ENCODE assay signal across 9 mouse cellular contexts in the genomic region with DNA sequence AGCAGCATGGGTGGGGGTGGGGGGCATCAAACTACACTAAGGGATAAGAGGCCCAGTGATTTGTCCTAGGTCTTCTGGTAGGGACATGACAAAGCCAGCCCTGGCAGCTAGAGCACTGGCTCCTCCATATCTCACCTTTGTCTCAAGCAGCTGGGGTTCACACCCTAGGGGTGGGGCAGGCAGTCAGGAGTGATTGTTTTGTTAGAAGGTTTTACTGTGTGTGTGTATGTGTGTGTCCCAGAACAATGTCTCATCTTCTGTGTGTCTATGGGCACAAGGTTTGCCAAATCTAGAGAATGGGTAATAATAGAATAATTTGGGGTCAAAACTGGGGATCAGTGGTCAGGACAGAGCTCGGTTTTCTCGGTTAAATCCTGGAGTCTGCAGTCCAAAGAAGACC. TPM values are rescaled to one million over a fixed set of nuclear protein-coding genes. Genes with fewer than 3 reads are reported as not detected.
DNase-seq lines count a peak whose midpoint lies in the region; ATAC-seq and TF ChIP-seq lines count a peak whose summit lies in the region.
"Had no signal": no experiment of that assay in that cellular context is flagged by ENCODE, and none has a peak within 500 bp of the region (broad histone marks: within the 10 kb centered on the region; RNA-seq: fewer than 3 reads in every experiment).

No protein-coding gene starts in this region.

- no peak for TF ChIP-seq EP300 in liver, embryonic 14.5 days (IDR thresholded peaks at IDR 0.05; ENCODE audit: low read depth)

- H3K9ac ChIP-seq in forebrain, embryonic 16.5 days (replicated peaks; ENCODE audit: low read depth, low read length): peak overlapping the region; percentile 68
- H3K9ac ChIP-seq in liver, embryonic 14.5 days (replicated peaks): no peak overlapping the region

- peaks cover 50% of the 10 kb centered on the region for H3K4me1 ChIP-seq in E14TG2a.4 (replicated peaks; ENCODE audit: low read depth, low read length)
- H3K4me1 ChIP-seq in forebrain, embryonic 16.5 days (replicated peaks; ENCODE audit: control insufficient read depth, insufficient read depth, low read length): peaks cover 11% of the 10 kb centered on the region
- H3K4me1 ChIP-seq in liver, embryonic 14.5 days (replicated peaks; ENCODE audit: control insufficient read depth in 2 of 2, insufficient read depth in 2 of 2, low read length in 1 of 2): no peaks in the 10 kb centered on the region

- TF ChIP-seq CTCF in gastrocnemius, adult 2 months (IDR thresholded peaks at IDR 0.05): no peak
- TF ChIP-seq CTCF in E14TG2a.4 (conservative IDR thresholded peaks at IDR 0.05; ENCODE audit: low read length): no peak
- no peak for TF ChIP-seq CTCF in liver, embryonic 14.5 days (IDR thresholded peaks at IDR 0.05; ENCODE audit: low read depth)

- H3K4me3 ChIP-seq in gastrocnemius, adult 2 months: peak overlapping the region; percentile 73
- H3K4me3 ChIP-seq in E14TG2a.4 (replicated peaks; ENCODE audit: low read length): peak overlapping the region; percentile 86
- peak overlapping the region; percentile 60 for H3K4me3 ChIP-seq in forebrain, embryonic 16.5 days (replicated peaks; ENCODE audit: low read length)
- no peak overlapping the region for H3K4me3 ChIP-seq in liver, embryonic 14.5 days (ENCODE audit: insufficient read depth in 1 of 2, low read depth in 2 of 2, low read length in 2 of 2)

- H3K27ac ChIP-seq in gastrocnemius, adult 2 months: no peak overlapping the region
- H3K27ac ChIP-seq in forebrain, embryonic 16.5 days (ENCODE audit: low read length): no peak overlapping the region
- no peak overlapping the region for H3K27ac ChIP-seq in liver, embryonic 14.5 days

- H3K36me3 ChIP-seq in E14TG2a.4 (ENCODE audit: insufficient read depth, low read length): peaks cover 17% of the 10 kb centered on the region; the same call in 1 of the 2 replicates
- H3K36me3 ChIP-seq in forebrain, embryonic 16.5 days (ENCODE audit: control insufficient read depth, insufficient read depth): no peaks in the 10 kb centered on the region
- H3K36me3 ChIP-seq in liver, embryonic 14.5 days (replicated peaks; ENCODE audit: control insufficient read depth, insufficient read depth, low read depth): no peaks in the 10 kb centered on the region

- H3K27me3 ChIP-seq in E14TG2a.4 (ENCODE audit: insufficient read depth, low read length): peaks cover 42% of the 10 kb centered on the region
- H3K27me3 ChIP-seq in forebrain, embryonic 16.5 days (replicated peaks; ENCODE audit: control insufficient read depth, insufficient read depth, low read length): no peaks in the 10 kb centered on the region; the same call in 1 of the 2 replicates
- H3K27me3 ChIP-seq in liver, embryonic 14.5 days (ENCODE audit: control insufficient read depth, insufficient read depth, low read length): peaks cover 29% of the 10 kb centered on the region

- peak overlapping the region; percentile 78 for H3K4me2 ChIP-seq in forebrain, embryonic 16.5 days (ENCODE audit: low read length)
- peak overlapping the region; percentile 49 for H3K4me2 ChIP-seq in liver, embryonic 14.5 days (ENCODE audit: low read depth)

- intact Hi-C loops in gastrocnemius, adult 2 months (cut with DNase I): no loop called here
- intact Hi-C loops in gastrocnemius, postnatal 14 days (cut with DNase I; ENCODE audit: low total_unique reads): no loop called here

- DNase-seq in gastrocnemius, adult 2 months: no peak
- no peak for DNase-seq in gastrocnemius, postnatal 14 days
- no peak for DNase-seq in liver, embryonic 14.5 days (ENCODE audit: low read depth in 3 of 3, low spot score in 3 of 3)
- DNase-seq in gastrocnemius, adult 18-20 months (ENCODE audit: low spot score): no peak
- DNase-seq in layer of hippocampus, postnatal 36 days: no peak

- WGBS in forebrain, embryonic 16.5 days: 0% methylated on average over 2 of the region's 2 CpGs
- WGBS in liver, embryonic 14.5 days (ENCODE audit: insufficient replicate concordance): 0% methylated on average over 2 of the region's 2 CpGs

- H3K9me3 ChIP-seq in E14TG2a.4 (ENCODE audit: low read length): no peaks in the 10 kb centered on the region
- H3K9me3 ChIP-seq in forebrain, embryonic 16.5 days (ENCODE audit: control insufficient read depth, low read length): no peaks in the 10 kb centered on the region
- H3K9me3 ChIP-seq in liver, embryonic 14.5 days (ENCODE audit: control insufficient read depth, low read length): no peaks in the 10 kb centered on the region

- 0 out of 2 replicates have a peak, but pooled peaks have one; percentile 4 for ATAC-seq in forebrain, embryonic 16.5 days
- no peak for ATAC-seq in liver, embryonic 14.5 days (ENCODE audit: insufficient read depth)
- ATAC-seq in CD4-positive, CD25-positive, alpha-beta regulatory T cell, adult 4 months: no peak

RNA-seq across cellular contexts. Expression of a gene that starts 0.4 kb away (rescaled TPM):
- not detected for total RNA-seq in gastrocnemius, adult 2 months (2021)
- total RNA-seq in gastrocnemius, postnatal 14 days (2021): not detected
- polyA plus RNA-seq in forebrain, embryonic 16.5 days (2015; fragmentation: Nextera tagmentation; extraction: Ambion mirVana): 24.5 and 41.2 TPM in 2 replicates
- 0.23 TPM in 1 of 2 replicates, not detected in the other for polyA plus RNA-seq in liver, embryonic 14.5 days (2012; rRNA removed)
- polyA plus RNA-seq in liver, embryonic 14.5 days (2014; fragmentation: Nextera tagmentation; extraction: Ambion mirVana): not detected in 2 replicates
- not detected for polyA plus RNA-seq in CD4-positive, CD25-positive, alpha-beta regulatory T cell, adult 4 months (2017; shearing (Covaris generic))
- not detected for total RNA-seq in gastrocnemius, adult 18-20 months (2021)
- total RNA-seq in layer of hippocampus, postnatal 36 days (2021): 10 to 100 TPM; 24.5 to 26.0 TPM

RNA-seq across cellular contexts. Expression of a gene that starts 4.3 kb away (rescaled TPM):
- total RNA-seq in gastrocnemius, adult 2 months (2021): not detected
- not detected for total RNA-seq in gastrocnemius, postnatal 14 days (2021)
- 1.4 and 2.2 TPM in 2 replicates for polyA plus RNA-seq in forebrain, embryonic 16.5 days (2015; fragmentation: Nextera tagmentation; extraction: Ambion mirVana)
- 0.03 and 0.04 TPM in 2 replicates for polyA plus RNA-seq in liver, embryonic 14.5 days (2012; rRNA removed)
- polyA plus RNA-seq in liver, embryonic 14.5 days (2014; fragmentation: Nextera tagmentation; extraction: Ambion mirVana): not detected in 2 replicates
- not detected for polyA plus RNA-seq in CD4-positive, CD25-positive, alpha-beta regulatory T cell, adult 4 months (2017; shearing (Covaris generic))
- not detected for total RNA-seq in gastrocnemius, adult 18-20 months (2021)
- total RNA-seq in layer of hippocampus, postnatal 36 days (2021): not detected
- total RNA-seq: adrenal gland, adult 18-20 months had no signal

RNA-seq across cellular contexts. Expression of a gene that starts 7.7 kb away (rescaled TPM):
- under 1 TPM; 0.38 to 0.86 TPM for total RNA-seq in gastrocnemius, adult 2 months (2021)
- total RNA-seq in gastrocnemius, postnatal 14 days (2021): 1 to 10 TPM; 3.0 to 4.5 TPM
- 499 and 556 TPM in 2 replicates for polyA plus RNA-seq in forebrain, embryonic 16.5 days (2015; fragmentation: Nextera tagmentation; extraction: Ambion mirVana)
- 26.2 and 29.4 TPM in 2 replicates for polyA plus RNA-seq in liver, embryonic 14.5 days (2012; rRNA removed)
- polyA plus RNA-seq in liver, embryonic 14.5 days (2014; fragmentation: Nextera tagmentation; extraction: Ambion mirVana): 24.3 and 29.8 TPM in 2 replicates
- polyA plus RNA-seq in CD4-positive, CD25-positive, alpha-beta regulatory T cell, adult 4 months (2017; shearing (Covaris generic)): 10 to 100 TPM; 23.6 to 42.6 TPM
- total RNA-seq in gastrocnemius, adult 18-20 months (2021): 1 to 10 TPM in 1 of 2 experiments, under 1 TPM in 1; 0.82 to 1.1 TPM
- 10 to 100 TPM; 21.2 to 25.9 TPM for total RNA-seq in layer of hippocampus, postnatal 36 days (2021)

RNA-seq across cellular contexts. Expression of a gene that starts 11.5 kb away (rescaled TPM):
- total RNA-seq in gastrocnemius, adult 2 months (2021): 10 to 100 TPM; 16.9 to 19.6 TPM
- total RNA-seq in gastrocnemius, postnatal 14 days (2021): 10 to 100 TPM; 18.5 to 19.7 TPM
- 22.6 and 25.0 TPM in 2 replicates for polyA plus RNA-seq in forebrain, embryonic 16.5 days (2015; fragmentation: Nextera tagmentation; extraction: Ambion mirVana)
- 1.3 TPM in 2 replicates for polyA plus RNA-seq in liver, embryonic 14.5 days (2012; rRNA removed)
- 0.53 and 0.71 TPM in 2 replicates for polyA plus RNA-seq in liver, embryonic 14.5 days (2014; fragmentation: Nextera tagmentation; extraction: Ambion mirVana)
- polyA plus RNA-seq in CD4-positive, CD25-positive, alpha-beta regulatory T cell, adult 4 months (2017; shearing (Covaris generic)): under 1 TPM; 0.10 to 0.11 TPM
- 10 to 100 TPM; 20.3 to 22.0 TPM for total RNA-seq in gastrocnemius, adult 18-20 months (2021)
- total RNA-seq in layer of hippocampus, postnatal 36 days (2021): 10 to 100 TPM; 95.3 to 95.9 TPM

RNA-seq across cellular contexts. Expression of a gene that starts 38.0 kb away (rescaled TPM):
- 10 to 100 TPM; 37.0 to 40.4 TPM for total RNA-seq in gastrocnemius, adult 2 months (2021)
- total RNA-seq in gastrocnemius, postnatal 14 days (2021): 10 to 100 TPM; 38.2 to 44.1 TPM
- 42.2 and 48.0 TPM in 2 replicates for polyA plus RNA-seq in forebrain, embryonic 16.5 days (2015; fragmentation: Nextera tagmentation; extraction: Ambion mirVana)
- 14.0 and 14.8 TPM in 2 replicates for polyA plus RNA-seq in liver, embryonic 14.5 days (2012; rRNA removed)
- polyA plus RNA-seq in liver, embryonic 14.5 days (2014; fragmentation: Nextera tagmentation; extraction: Ambion mirVana): 9.7 and 12.3 TPM in 2 replicates
- 10 to 100 TPM; 24.1 to 27.2 TPM for polyA plus RNA-seq in CD4-positive, CD25-positive, alpha-beta regulatory T cell, adult 4 months (2017; shearing (Covaris generic))
- total RNA-seq in gastrocnemius, adult 18-20 months (2021): 10 to 100 TPM; 34.8 to 38.3 TPM
- total RNA-seq in layer of hippocampus, postnatal 36 days (2021): 100 to 1,000 TPM; 173 to 213 TPM

Comparison
In these comparisons a context has a peak if more than half of its experiments do, and no peak if none do; other contexts are left out.
1. H3K4me3 ChIP-seq: peak in gastrocnemius, adult 2 months (single experiment), E14TG2a.4 (single experiment) and forebrain, embryonic 16.5 days (single experiment); none in liver, embryonic 14.5 days (0 of 2).
2. RNA of a gene that starts 0.4 kb away (total RNA-seq): 24.5 to 26.0 TPM in layer of hippocampus, postnatal 36 days; not detected in gastrocnemius, postnatal 14 days, not detected in gastrocnemius, adult 2 months and not detected in gastrocnemius, adult 18-20 months; every median in the first group is over 10 times any median in the second.
3. RNA of a gene that starts 7.7 kb away (total RNA-seq): 21.2 to 25.9 TPM in layer of hippocampus, postnatal 36 days; 3.0 to 4.5 TPM in gastrocnemius, postnatal 14 days, 0.82 to 1.1 TPM in gastrocnemius, adult 18-20 months and 0.38 to 0.86 TPM in gastrocnemius, adult 2 months; every median in the first group is over 4 times any median in the second.